Mouse (Mus musculus): Measurements from ENCODE around the gene Olfr154.
"Not testable (repeated sequence)": the region's sequence is repeated elsewhere in the genome, so short reads cannot be mapped to it uniquely, and the experiment has no call there.

The Olfr154 gene

GRCm38 (mm10) chr2:85664355-85664754, at the start of gene Olfr154:
Gene Olfr154 (minus strand): TSS chr2:85664455.
- not testable (repeated sequence) for DNase-seq (ENCODE audit: low spot score)

DNA sequence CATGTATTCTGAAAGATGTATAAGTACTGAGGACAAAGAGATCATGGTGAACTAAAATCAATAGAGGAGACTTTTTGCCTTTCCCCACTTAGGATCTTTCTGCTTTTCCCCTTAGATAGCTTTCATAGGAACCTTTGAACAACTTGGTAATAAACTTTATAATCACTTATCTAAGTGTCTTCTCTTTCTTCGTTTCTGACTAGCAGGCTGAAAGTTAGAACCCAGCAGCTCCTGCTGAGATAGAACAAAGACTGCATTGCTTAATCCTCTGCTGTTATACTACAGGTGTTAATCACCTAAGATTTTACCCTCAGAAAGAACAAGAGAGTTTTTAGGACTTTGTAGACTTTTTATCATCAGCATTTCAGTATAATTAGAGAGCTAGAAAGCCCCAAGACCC, 46.9 kb upstream of the Olfr154 start:
- DNase-seq (ENCODE audit: low spot score): no peak

DNA sequence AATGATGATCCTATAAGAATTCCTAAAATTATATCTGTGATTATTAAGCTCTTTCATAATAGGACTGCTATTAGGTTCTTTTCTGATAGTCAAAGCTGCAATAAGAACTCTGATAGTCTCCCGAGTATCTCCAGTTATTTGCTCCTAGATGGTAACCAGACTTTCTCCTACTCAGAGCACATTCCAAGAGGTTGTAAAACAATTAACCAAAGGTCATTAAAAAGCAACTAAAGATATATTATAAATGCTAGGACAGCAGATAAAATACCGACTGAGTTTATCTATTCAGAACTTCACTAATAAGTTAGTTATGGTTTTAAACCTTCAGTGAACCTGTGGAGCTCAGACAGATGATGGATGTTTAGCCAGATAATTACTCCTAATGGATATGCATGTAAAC, 46.4 kb upstream of the Olfr154 start:
- DNase-seq (ENCODE audit: low spot score): not testable (repeated sequence)

GRCm38 (mm10) chr2:85689131-85689530, 24.9 kb upstream of the Olfr154 start, which contains the start of gene Olfr1008:
Gene Olfr1008 (plus strand): TSS chr2:85689431.
- no peak for DNase-seq (ENCODE audit: low spot score)

DNA sequence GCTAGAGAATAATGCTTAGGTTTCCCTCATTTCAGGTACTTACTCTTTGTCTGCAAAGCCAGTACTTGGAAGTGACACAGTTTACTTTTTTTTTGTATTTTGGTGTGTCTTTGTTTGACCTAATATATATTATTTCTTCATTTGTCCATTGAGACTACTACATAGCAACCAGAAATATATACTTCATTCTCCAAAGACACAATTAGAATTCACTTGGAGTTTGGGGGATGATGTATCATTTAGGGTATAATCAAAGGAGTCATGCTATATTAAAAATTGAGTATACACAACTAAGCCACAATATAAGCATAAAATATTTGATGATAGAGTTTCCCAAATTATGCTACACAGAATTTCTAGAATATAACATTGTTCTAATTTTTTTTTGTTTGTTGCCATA, 14.4 kb upstream of the Olfr154 start, which contains the start of gene Olfr1006:
Gene Olfr1006, minus strand, starts transcription at position 101 of the 400 bp plus-strand sequence.
- no peak for DNase-seq (ENCODE audit: low spot score)

DNA sequence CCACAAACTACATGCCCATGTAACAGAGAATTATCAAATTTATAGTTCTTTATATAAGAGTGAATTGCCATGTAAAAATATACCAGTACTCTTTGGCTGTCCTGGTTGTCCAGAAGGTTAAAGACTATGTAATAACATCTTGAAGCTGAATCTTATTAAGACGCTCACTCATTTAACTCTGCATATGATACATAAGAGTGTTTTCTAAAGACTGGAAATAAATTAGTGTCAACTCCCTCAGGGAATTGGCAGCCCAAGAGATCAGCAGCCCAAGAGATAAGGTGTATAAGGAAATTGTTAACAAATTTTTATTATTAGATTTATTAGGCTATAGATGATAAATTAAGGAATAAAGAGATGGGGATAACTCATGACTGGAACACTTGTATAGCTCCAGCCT, 13.7 kb downstream of the Olfr154 start, which contains the start of gene Olfr1002:
Gene Olfr1002, minus strand, starts transcription at position 101 of the 400 bp plus-strand sequence.
- DNase-seq (ENCODE audit: low spot score): no peak

Measured in retina, embryonic 14.5 days (tissue).